Mouse (Mus musculus) ovary, adult 10 weeks (tissue): Measurements from ENCODE around the gene Chd5. TPM values are rescaled to one million over a fixed set of nuclear protein-coding genes. Genes with fewer than 3 reads are reported as not detected.

Experiments used
- polyA plus RNA-seq: library from polyadenylated mRNA; stranded (reverse); fragments of 350-450 nt; fragmentation: Illumina TruSeq; extraction: RNeasy Lipid Tissue Mini Kit (QIAGEN cat#74804); gene quantifications from one replicate; pipeline ENCODE4 v1.2.3, GENCODE M21; 2014

Chd5 gene
- polyA plus RNA-seq: not detected

DNA sequence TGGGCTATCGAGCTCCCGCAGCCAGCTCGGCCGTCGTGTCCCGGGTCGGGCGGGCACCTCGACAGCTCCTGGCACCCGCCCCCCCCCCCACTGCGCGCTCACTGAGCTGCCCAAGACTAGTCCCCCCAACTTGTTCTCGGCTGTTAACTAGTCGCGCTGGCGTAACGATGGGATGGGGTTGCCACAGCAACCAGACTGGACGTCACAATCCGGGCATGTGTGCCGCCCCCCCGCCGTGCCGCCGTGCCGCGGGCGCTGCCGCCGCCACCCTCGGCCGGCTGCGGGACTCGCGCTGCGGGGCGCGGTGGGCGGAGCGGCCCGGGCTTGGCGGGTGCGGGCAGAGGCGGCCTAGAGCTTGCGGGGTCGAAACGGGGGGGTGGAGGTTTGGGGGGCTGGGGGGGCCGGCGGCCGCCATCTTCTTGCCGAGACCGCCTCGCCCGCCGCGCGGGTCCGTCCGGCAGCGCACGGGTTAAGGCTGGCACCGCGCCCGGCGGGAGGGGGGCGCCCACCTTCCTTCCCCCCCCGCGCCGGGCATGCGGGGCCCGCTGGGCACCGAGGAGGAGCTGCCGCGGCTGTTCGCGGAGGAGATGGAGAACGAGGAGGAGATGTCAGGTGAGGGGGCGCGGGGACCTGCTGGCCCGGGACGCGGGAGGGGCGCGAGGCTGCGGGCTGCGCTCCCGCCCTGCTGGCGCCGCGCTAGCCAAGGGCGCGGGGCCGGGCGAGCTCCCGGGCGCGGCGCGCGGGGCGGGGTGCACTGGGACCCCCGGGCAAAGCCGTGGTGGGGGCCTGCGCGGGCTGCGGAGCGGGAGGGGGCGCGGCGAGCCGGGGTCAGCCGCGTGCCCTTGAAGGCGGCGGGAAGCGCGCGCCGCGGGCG is at the start of gene Chd5:
Gene Chd5 (plus strand): TSS at position 233 of the 874 bp plus-strand sequence.

DNA sequence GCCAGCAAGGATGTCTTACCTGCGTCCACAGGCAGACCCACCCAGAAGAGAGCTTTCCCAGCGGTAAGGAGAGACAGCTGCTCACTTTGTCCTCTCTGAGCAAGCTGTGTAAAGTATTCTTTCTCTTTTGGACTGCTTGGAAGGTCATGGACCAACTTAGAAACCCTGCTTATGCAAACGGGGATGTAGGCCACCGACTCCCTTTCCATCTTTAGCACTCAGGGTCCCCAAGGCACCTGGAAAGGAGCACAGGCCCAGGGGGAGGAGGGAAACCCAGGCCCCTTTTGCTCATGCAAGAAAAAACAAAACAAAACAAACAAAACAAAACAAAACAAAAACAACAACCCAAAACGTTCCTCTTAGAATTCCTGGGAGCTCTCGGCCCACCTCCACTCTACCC is 46.9 kb upstream of the Chd5 start, which contains the start of gene Hes3:
Gene Hes3 (minus strand): TSS at position 101 of the 400 bp plus-strand sequence.

DNA sequence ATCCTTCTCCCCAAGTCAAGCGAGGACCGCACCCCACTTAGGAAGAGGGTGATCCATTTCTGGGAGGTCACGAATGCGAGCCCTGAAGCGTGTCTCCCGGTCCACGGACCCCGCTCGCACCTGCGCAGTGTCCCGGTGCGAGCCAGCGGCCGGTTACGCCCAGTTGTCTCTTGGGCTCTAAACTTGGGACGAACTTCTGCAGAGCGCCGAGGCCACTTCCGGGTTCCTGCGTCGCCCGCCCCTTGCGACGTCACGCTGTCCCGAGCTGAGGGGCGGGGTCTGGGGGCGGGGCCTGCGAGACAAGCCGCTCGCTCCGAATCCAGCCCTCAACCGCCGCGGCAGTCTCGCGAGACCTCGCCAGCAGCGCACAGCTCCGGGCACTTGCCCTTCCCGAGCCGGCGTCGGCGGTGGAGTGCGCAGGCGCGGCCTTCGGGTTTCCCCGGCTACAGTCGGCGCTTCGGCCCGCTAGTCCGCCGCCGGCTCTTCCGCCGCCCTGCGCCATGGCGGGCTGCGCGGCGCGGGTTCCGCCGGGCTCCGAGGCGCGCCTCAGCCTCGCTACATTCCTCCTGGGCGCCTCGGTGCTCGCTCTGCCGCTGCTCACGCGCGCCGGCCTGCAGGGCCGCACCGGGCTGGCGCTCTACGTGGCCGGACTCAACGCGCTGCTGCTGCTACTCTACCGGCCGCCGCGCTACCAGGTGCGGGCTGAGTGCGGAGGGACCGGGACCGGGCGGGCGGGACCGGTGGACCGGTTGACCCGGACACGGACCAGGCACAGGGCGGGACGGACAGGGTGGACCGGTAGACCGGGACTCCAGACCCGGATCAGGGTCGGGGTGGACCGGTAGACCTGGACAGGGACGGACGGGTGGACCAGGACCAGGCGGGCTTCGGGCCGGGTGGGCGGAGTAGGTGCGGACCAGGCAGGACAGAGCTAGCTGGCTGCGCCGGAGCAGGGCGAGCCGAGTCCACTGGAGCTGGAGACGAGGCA is 41.3 kb upstream of the Chd5 start, which contains the start of gene Icmt:
Gene Icmt (plus strand): TSS at position 354 of the 988 bp plus-strand sequence.

DNA sequence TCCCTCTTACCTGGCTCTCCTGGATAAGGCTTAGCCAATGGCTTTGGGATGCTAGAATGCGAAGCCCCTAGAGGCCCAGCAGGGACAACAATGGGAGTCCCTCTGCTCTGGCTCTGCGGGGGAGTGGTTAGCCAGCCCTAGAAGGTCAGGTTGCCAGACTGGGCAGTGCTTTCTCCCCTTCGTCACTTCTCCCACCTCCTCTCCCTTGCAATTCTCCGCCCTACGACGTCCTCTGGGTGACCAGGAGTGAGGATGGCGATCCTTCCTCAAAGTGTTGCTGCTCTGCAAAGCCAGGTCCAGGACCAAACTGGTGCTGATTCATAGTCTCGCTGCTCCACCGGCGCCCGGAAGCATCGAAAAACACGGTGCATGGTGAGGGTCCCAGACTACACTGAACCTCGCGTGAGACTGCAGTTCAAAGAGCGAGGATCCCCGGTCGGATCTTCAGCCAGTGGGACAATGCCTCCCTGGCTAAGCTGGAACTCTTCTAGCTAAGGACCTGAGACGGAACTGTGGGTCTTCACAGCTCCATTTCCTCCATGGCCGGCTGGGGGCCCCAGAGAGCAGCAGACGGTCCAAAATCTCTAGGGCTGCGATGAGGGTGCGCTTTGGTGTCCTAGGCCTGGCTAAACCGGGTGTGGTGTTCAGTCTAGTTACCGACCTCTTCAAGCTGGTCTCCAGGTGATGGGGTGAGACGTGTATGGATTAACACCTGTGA is 19.8 kb upstream of the Chd5 start, which contains the start of gene Rnf207:
Gene Rnf207 (minus strand): TSS at position 477 of the 718 bp plus-strand sequence.

DNA sequence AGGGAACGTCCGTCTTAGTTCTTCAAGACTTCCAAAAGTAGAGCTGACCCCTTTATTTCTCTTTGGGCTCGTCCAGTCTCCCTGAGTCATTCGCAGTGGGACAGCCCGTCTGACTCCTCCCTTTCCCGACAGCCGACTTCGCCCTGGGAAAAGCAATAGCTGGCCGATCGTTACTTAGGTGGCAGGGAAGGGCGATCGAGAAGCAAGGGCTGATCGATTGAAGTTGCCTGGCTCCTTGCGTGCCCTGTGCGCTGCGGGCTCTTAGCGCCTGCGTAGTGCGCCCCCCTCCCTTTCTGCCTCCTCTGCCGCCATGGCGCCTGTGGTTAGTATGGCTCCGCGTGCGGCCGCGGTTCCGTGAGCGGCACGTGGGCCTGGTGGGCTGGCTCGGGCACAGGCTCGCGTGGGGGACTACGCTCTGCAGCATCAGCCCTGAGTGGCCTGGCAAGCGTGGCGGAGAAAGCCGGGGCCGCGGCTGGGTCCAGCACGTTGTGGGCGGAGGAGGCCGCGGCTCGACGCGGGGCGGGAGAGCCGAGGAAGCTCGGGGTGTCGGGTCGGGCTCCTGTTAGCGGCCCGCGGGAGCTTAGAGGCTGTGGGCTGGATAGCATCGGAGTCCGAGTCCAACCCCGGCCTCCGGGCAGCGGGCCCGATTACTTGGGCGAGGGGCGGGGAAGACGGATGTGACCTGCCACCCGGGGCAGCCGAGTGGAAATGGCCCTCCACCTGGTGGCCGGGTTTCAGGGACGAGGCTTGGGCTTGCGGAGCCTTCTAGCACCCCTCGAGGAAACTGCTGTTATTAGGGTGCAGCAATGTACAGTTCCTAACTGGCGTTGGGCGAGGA is 12.7 kb upstream of the Chd5 start, which contains the start of gene Rpl22:
Gene Rpl22 (plus strand): TSS at position 169 of the 838 bp plus-strand sequence.

Other genes starting within 250 kb of the Chd5 start
- not detected for gene Tnfrsf25, start 222.7 kb upstream of the Chd5 start, polyA plus RNA-seq
- 0.43 TPM for gene Espn, start 186.3 kb upstream of the Chd5 start, polyA plus RNA-seq
- gene Hes2, start 179.8 kb upstream of the Chd5 start, polyA plus RNA-seq: not detected
- 0.46 TPM for gene Acot7, start 160.5 kb upstream of the Chd5 start, polyA plus RNA-seq
- 5.2 TPM for gene Gpr153, start 64.4 kb upstream of the Chd5 start, polyA plus RNA-seq
- gene Hes3, start 47.0 kb upstream of the Chd5 start, polyA plus RNA-seq: not detected
- gene Icmt, start 41.4 kb upstream of the Chd5 start, polyA plus RNA-seq: 9.3 TPM
- 0.23 TPM for gene Rnf207, start 19.7 kb upstream of the Chd5 start, polyA plus RNA-seq
- gene Rpl22, start 12.9 kb upstream of the Chd5 start, polyA plus RNA-seq: 547 TPM
- not detected for gene Nphp4, start 138.1 kb downstream of the Chd5 start, polyA plus RNA-seq
- 1.7 TPM for gene Kcnab2, start 139.2 kb downstream of the Chd5 start, polyA plus RNA-seq